Mouse (Mus musculus) bone marrow macrophage, adult 2 months (primary cell): Measurements from ENCODE around the gene Ano10.

Source experiments
- CTCF ChIP-seq: IDR thresholded peaks from 2 replicates; pipeline ENCODE4 v1.5.1; 2012; ENCODE audit warnings: low read depth, mild to moderate bottlenecking, low read length, moderate library complexity
- POLR2A ChIP-seq: IDR thresholded peaks from 2 replicates; pipeline ENCODE4 v1.6.1; 2012; ENCODE audit warnings: mild to moderate bottlenecking, low read depth, low read length, borderline replicate concordance

GRCm38 (mm10) chr9:122127271-122127785 lies 166.9 kb downstream of the Ano10 start:
- TF ChIP-seq CTCF (no peak), POLR2A (no peak)
